Mouse (Mus musculus): ENCODE measurements around the gene Cpne7.

The Cpne7 gene

GRCm38 (mm10) chr8:123117127-123117731, at the start of gene Cpne7:
Gene Cpne7 (plus strand): TSS chr8:123117374.
- no peak for DNase-seq

GRCm38 (mm10) chr8:123071176-123071575, 46.0 kb upstream of the Cpne7 start:
- no peak for DNase-seq

GRCm38 (mm10) chr8:123077213-123077612, 40.0 kb upstream of the Cpne7 start:
- no peak for DNase-seq

- no peak for DNase-seq
Observed at GRCm38 (mm10) chr8:123082993-123083392, 34.2 kb upstream of the Cpne7 start.

- no peak for DNase-seq
Observed at GRCm38 (mm10) chr8:123083610-123084009, 33.6 kb upstream of the Cpne7 start.

GRCm38 (mm10) chr8:123087289-123087688, 29.9 kb upstream of the Cpne7 start:
- no peak for DNase-seq

GRCm38 (mm10) chr8:123097216-123097615, 20.0 kb upstream of the Cpne7 start:
- no peak for DNase-seq

- peak; percentile 74 for DNase-seq
Observed at GRCm38 (mm10) chr8:123097786-123098584, 19.2 kb upstream of the Cpne7 start.

- DNase-seq: no peak
Observed at GRCm38 (mm10) chr8:123100288-123100687, 16.9 kb upstream of the Cpne7 start.

- no peak for DNase-seq
Observed at GRCm38 (mm10) chr8:123101244-123101643, 15.9 kb upstream of the Cpne7 start.

- peak; percentile 96 for DNase-seq
Observed at GRCm38 (mm10) chr8:123101735-123102685, 15.2 kb upstream of the Cpne7 start, which contains the start of gene Rpl13. Gene Rpl13 (plus strand): TSS chr8:123102350.

GRCm38 (mm10) chr8:123102855-123103254, 14.3 kb upstream of the Cpne7 start:
- peak; percentile 20 for DNase-seq

GRCm38 (mm10) chr8:123103285-123103684, 13.9 kb upstream of the Cpne7 start:
- no peak for DNase-seq

- DNase-seq: no peak
Observed at GRCm38 (mm10) chr8:123104046-123104767, 13.0 kb upstream of the Cpne7 start.

- DNase-seq: peak; percentile 38
Observed at GRCm38 (mm10) chr8:123105553-123106326, 11.4 kb upstream of the Cpne7 start.

- DNase-seq: peak; percentile 28
Observed at GRCm38 (mm10) chr8:123106531-123106930, 10.6 kb upstream of the Cpne7 start.

- no peak for DNase-seq
Observed at GRCm38 (mm10) chr8:123108010-123108409, 9.2 kb upstream of the Cpne7 start.

- DNase-seq: no peak
Observed at GRCm38 (mm10) chr8:123108953-123109352, 8.2 kb upstream of the Cpne7 start.

- peak; percentile 63 for DNase-seq
Observed at GRCm38 (mm10) chr8:123110649-123111048, 6.5 kb upstream of the Cpne7 start.

GRCm38 (mm10) chr8:123112892-123113291, 4.3 kb upstream of the Cpne7 start:
- no peak for DNase-seq

GRCm38 (mm10) chr8:123113908-123114469, 3.2 kb upstream of the Cpne7 start:
- DNase-seq: no peak
